Mouse (Mus musculus) ES-E14 (cell line): ENCODE measurements around the gene Luzp1.

Experiments
- CHD2 ChIP-seq: IDR thresholded peaks from 2 replicates; pipeline ENCODE4 v1.6.1; 2014; ENCODE audit warnings: mild to moderate bottlenecking, low read depth, low read length, inconsistent platforms
- HCFC1 ChIP-seq: IDR thresholded peaks from 2 replicates; pipeline ENCODE4 v1.6.1; 2012; ENCODE audit warnings: low read length, inconsistent platforms, borderline replicate concordance; ENCODE audit not compliant: insufficient read depth
- ZC3H11A ChIP-seq: IDR thresholded peaks from 2 replicates; pipeline ENCODE4 v1.6.1; 2012; ENCODE audit warnings: low read depth, mild to moderate bottlenecking, inconsistent platforms, low read length, borderline replicate concordance

- TF ChIP-seq ZC3H11A (no peak), HCFC1 (no peak), CHD2 (no peak)
These were observed 42.1 kb downstream of the Luzp1 start for GRCm38 (mm10) chr4:136511708-136512107.
